Mouse (Mus musculus): ENCODE measurements around the gene Cldn10. TPM values are rescaled to one million over a fixed set of nuclear protein-coding genes. Genes with fewer than 3 reads are reported as not detected.

The Cldn10 gene
- polyA plus RNA-seq, 1 experiment, result not detected

DNA sequence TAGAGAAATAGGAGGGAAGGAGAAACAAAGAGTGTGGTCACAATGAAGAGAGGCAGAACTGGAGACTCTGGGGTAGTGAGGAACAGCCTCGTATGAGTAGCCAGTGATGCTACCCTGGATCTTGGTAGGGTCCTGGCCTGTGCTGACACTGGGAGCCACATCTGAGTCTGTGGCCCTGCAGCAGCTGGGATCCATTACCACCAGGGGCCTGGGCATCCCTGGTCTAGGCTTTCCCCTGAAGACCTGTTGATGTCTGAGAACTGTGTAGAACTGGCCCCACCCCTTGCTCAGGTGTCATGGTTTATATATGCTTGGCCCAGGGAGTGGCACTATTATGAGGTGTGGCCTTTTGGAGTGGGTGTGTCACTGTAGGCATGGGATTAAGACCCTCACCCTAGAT lies 12.2 kb upstream of the Cldn10 start:
- Histone ChIP-seq H3K36me3 (ENCODE audit: control insufficient read depth) (no peaks in the 10 kb centered on the region), H3K4me1 (ENCODE audit: control insufficient read depth) (peaks cover 12% of the 10 kb centered on the region), H3K27me3 (ENCODE audit: control insufficient read depth) (peaks cover 6% of the 10 kb centered on the region), H3K4me3 (replicated peaks) (no peak overlapping the region), H3K9me3 (ENCODE audit: control insufficient read depth, low read length) (no peaks in the 10 kb centered on the region; the same call in 1 of the 2 replicates)
- TF ChIP-seq GATA1 (IDR thresholded peaks at IDR 0.05; ENCODE audit: low read length) (no peak), TAL1 (IDR thresholded peaks at IDR 0.05; ENCODE audit: low read length) (no peak)

DNA sequence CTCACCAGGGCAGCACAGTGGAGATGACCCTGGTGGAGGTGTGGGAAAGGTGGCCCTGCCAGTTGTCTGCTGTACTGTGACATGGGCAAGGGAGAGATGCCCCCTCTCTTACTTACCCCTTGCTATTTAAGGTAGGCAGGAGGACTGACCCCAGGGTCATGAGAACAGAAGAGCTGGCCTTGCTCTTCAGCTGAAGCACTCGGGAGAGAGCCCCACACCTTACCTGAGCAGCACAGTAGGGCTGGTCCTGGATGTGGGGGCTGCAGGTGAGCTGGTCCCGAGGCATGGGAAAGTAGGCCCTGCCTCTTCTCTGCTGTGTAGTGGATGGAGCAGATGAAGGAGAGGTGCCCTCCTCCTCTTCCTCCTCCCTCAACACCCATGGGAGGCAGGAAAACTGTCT lies 11.3 kb upstream of the Cldn10 start:
- peaks cover 7% of the 10 kb centered on the region for H3K27me3 ChIP-seq (ENCODE audit: control insufficient read depth)
- no peaks in the 10 kb centered on the region; the same call in 1 of the 2 replicates for H3K9me3 ChIP-seq (ENCODE audit: control insufficient read depth, low read length)
- H3K36me3 ChIP-seq (ENCODE audit: control insufficient read depth), result no peaks in the 10 kb centered on the region
- no peak overlapping the region for H3K4me3 ChIP-seq (replicated peaks)
- peaks cover 12% of the 10 kb centered on the region for H3K4me1 ChIP-seq (ENCODE audit: control insufficient read depth)
- TF ChIP-seq TAL1 (IDR thresholded peaks at IDR 0.05; ENCODE audit: low read length), result no peak
- no peak for TF ChIP-seq GATA1 (IDR thresholded peaks at IDR 0.05; ENCODE audit: low read length)

DNA sequence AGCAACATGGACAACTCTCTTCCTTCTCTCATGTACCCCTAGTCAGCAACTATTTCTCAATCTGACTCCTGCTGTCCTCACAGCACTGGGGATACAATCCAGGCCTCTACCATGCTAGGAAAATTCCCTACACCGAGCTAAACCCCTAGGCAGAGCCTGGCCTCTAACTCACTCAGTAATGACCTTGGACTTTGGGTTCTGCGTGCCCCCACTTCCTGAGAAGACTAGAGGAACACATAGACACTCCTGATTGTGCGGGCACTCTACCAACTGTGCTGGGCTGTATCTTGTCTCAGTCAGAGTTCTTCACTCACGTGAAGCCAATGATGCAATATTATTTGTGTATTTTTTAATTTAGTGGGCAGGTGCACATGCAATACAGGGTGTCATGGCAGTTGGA lies 10.2 kb upstream of the Cldn10 start:
- Histone ChIP-seq H3K27me3 (ENCODE audit: control insufficient read depth) (peaks cover 15% of the 10 kb centered on the region), H3K4me3 (replicated peaks) (no peak overlapping the region), H3K9me3 (ENCODE audit: control insufficient read depth, low read length) (no peaks in the 10 kb centered on the region; the same call in 1 of the 2 replicates), H3K36me3 (ENCODE audit: control insufficient read depth) (no peaks in the 10 kb centered on the region), H3K4me1 (ENCODE audit: control insufficient read depth) (peaks cover 18% of the 10 kb centered on the region)
- TF ChIP-seq GATA1 (IDR thresholded peaks at IDR 0.05; ENCODE audit: low read length), result no peak
- TF ChIP-seq TAL1 (IDR thresholded peaks at IDR 0.05; ENCODE audit: low read length), result no peak

DNA sequence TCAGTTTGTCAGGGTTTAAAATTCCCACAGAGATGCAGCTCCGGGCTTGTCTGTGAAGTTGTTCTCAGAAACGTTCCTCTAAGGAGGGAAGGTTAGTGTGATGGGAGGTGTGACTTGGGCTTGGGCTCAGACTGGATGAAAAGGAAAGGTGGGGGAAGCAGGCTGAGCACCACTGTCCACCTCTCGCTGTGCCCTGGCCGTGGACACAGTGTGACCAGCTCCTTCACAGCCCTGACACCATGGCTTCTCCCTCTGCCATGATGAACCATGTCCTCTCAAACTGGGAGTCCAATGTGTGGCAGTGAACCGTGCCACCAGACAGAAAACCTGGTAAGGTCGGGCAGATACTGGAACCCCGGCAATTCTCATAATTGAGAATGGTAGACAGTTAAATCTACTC lies 6.1 kb upstream of the Cldn10 start:
- Histone ChIP-seq H3K36me3 (ENCODE audit: control insufficient read depth) (peaks cover 3% of the 10 kb centered on the region; the same call in 1 of the 2 replicates), H3K27me3 (ENCODE audit: control insufficient read depth) (peaks cover 12% of the 10 kb centered on the region), H3K4me3 (replicated peaks) (no peak overlapping the region), H3K4me1 (ENCODE audit: control insufficient read depth) (peaks cover 22% of the 10 kb centered on the region), H3K9me3 (ENCODE audit: control insufficient read depth, low read length) (no peaks in the 10 kb centered on the region)
- TF ChIP-seq TAL1 (IDR thresholded peaks at IDR 0.05; ENCODE audit: low read length), result no peak
- no peak for TF ChIP-seq GATA1 (IDR thresholded peaks at IDR 0.05; ENCODE audit: low read length)

DNA sequence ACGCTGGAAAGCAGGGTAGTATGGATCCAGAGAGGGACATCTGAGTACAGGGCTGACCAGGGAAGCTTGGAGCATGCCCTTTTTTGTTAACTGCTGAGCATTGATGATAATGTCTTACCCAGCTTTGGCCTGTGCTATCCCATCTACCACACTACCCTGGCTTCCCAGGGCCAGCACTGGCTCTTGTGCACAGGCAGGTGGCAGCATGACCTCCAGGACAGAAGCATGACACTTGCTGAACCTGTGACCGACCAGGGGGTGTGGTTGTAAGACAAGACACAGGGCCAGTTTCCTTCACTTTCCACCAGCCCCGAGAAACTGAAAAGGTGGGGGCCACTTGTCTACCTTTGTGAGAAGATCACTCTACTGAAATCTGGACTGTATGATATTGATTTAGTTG lies 5.5 kb upstream of the Cldn10 start:
- H3K4me3 ChIP-seq (replicated peaks), result no peak overlapping the region
- H3K36me3 ChIP-seq (ENCODE audit: control insufficient read depth), result peaks cover 3% of the 10 kb centered on the region; the same call in 1 of the 2 replicates
- no peaks in the 10 kb centered on the region for H3K9me3 ChIP-seq (ENCODE audit: control insufficient read depth, low read length)
- no peak for TF ChIP-seq GATA1 (IDR thresholded peaks at IDR 0.05; ENCODE audit: low read length)
- no peak for TF ChIP-seq TAL1 (IDR thresholded peaks at IDR 0.05; ENCODE audit: low read length)
- peaks cover 26% of the 10 kb centered on the region for H3K4me1 ChIP-seq (ENCODE audit: control insufficient read depth)
- H3K27me3 ChIP-seq (ENCODE audit: control insufficient read depth), result peaks cover 12% of the 10 kb centered on the region

DNA sequence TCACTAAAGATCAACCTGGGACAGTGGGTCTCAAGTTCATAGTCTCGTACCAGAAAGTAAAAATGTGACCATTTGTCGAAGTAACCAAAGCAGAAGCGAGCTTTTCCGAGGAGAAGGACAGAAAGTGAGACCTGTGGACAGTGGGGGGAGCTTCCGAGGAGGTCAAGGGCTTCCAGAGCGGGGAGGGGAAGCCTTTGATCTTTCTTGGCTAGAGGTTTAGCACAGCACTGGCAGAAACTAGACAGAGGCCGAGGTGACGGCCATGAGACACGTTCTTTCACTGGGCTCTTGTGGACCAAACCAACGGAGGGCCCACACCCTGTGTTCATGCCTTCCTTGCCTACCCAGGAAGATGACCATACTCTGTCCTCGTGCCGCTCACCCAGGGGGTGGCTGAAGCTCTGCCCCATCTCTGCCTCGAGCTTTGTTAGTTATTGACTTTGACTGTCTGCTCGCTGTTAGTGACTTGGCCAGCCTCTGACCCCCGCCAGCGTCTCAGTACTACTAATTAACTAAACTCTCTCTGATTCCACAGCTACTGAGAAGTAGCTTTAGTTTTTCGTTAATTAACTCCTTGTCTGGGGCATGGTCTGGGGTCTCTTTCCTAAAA lies 4.3 kb upstream of the Cldn10 start:
- Histone ChIP-seq H3K4me1 (ENCODE audit: control insufficient read depth) (peaks cover 31% of the 10 kb centered on the region), H3K4me3 (replicated peaks) (no peak overlapping the region), H3K9me3 (ENCODE audit: control insufficient read depth, low read length) (no peaks in the 10 kb centered on the region), H3K27me3 (ENCODE audit: control insufficient read depth) (peaks cover 12% of the 10 kb centered on the region), H3K36me3 (ENCODE audit: control insufficient read depth) (peaks cover 3% of the 10 kb centered on the region; the same call in 1 of the 2 replicates)
- no peak for TF ChIP-seq TAL1 (IDR thresholded peaks at IDR 0.05; ENCODE audit: low read length)
- TF ChIP-seq GATA1 (IDR thresholded peaks at IDR 0.05; ENCODE audit: low read length), result no peak

DNA sequence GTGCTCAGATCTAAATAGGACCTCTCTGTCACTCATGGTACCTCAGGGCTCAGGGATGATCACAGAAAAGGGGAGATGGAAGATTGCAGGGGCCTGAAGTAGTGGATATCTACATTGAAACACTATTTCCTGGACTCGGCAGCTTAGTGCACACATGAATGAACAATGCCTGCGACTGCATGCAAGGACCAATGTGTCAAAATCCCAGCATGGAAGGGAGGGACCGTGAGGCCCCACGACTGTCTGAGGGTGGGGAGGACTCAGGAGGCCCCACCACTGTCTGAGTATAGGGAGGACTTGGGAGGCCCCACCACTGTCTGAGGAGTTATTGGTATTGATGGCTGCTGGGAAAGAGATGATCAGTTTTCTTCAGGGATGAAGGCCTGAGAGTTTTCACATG lies 2.5 kb downstream of the Cldn10 start:
- peaks cover 64% of the 10 kb centered on the region for H3K4me1 ChIP-seq (ENCODE audit: control insufficient read depth)
- H3K4me3 ChIP-seq (replicated peaks), result no peak overlapping the region
- TF ChIP-seq GATA1 (IDR thresholded peaks at IDR 0.05; ENCODE audit: low read length), result no peak
- TF ChIP-seq TAL1 (IDR thresholded peaks at IDR 0.05; ENCODE audit: low read length), result no peak

DNA sequence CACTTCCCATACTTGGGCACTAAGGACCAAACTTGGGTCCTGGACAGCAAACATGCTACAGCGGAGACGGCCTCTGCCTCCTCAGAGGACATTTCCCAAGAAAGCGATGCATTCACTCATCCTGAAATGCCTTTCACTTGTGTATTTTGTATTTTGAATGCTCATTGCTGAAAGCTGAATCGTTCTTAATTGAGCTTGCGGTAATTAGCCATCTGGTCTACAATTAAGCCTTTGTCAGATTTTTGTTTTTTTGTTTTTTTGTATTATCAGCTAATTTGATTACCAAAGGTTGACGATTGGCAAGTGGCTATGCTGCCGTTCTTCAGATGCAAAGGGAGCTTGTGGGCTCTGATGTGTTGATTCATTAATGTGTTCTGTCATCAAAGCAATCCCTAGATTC lies 5.2 kb downstream of the Cldn10 start:
- TF ChIP-seq TAL1 (IDR thresholded peaks at IDR 0.05; ENCODE audit: low read length), result no peak
- TF ChIP-seq GATA1 (IDR thresholded peaks at IDR 0.05; ENCODE audit: low read length), result no peak
- Histone ChIP-seq H3K4me1 (ENCODE audit: control insufficient read depth) (peaks cover 80% of the 10 kb centered on the region), H3K9me3 (ENCODE audit: control insufficient read depth, low read length) (peaks cover 2% of the 10 kb centered on the region; the same call in 1 of the 2 replicates), H3K27me3 (ENCODE audit: control insufficient read depth) (no peaks in the 10 kb centered on the region), H3K4me3 (replicated peaks) (no peak overlapping the region), H3K36me3 (ENCODE audit: control insufficient read depth) (peaks cover 14% of the 10 kb centered on the region)

More for the DNA sequence above, 2.5 kb downstream of the Cldn10 start:
- peaks cover 14% of the 10 kb centered on the region for H3K36me3 ChIP-seq (ENCODE audit: control insufficient read depth)
- H3K27me3 ChIP-seq (ENCODE audit: control insufficient read depth), result no peaks in the 10 kb centered on the region
- H3K9me3 ChIP-seq (ENCODE audit: control insufficient read depth, low read length), result peaks cover 2% of the 10 kb centered on the region; the same call in 1 of the 2 replicates

DNA sequence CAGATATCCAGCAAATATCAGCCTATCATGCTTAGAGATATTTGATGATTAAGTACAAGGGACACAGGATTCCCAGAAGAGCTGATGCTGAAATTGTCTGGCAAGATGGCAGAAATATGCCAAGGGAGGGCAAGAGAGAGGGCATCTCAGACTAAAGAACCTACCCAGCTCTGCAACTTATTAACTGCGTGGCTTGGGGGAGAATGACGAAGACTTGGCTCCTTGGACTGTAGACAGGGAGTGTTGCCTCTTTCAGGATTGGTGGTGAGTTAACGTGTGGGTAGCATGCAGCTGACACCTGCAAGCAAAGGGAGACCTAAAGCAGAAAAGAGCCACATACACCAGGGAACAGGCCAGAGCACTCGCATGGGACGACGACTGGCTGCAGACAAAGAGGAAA lies 5.7 kb downstream of the Cldn10 start:
- TF ChIP-seq TAL1 (IDR thresholded peaks at IDR 0.05; ENCODE audit: low read length) (no peak), GATA1 (IDR thresholded peaks at IDR 0.05; ENCODE audit: low read length) (no peak)
- Histone ChIP-seq H3K9me3 (ENCODE audit: control insufficient read depth, low read length) (peaks cover 2% of the 10 kb centered on the region; the same call in 1 of the 2 replicates), H3K4me1 (ENCODE audit: control insufficient read depth) (peaks cover 82% of the 10 kb centered on the region), H3K27me3 (ENCODE audit: control insufficient read depth) (no peaks in the 10 kb centered on the region), H3K4me3 (replicated peaks) (no peak overlapping the region), H3K36me3 (ENCODE audit: control insufficient read depth) (peaks cover 14% of the 10 kb centered on the region)

All from erythroblast, embryonic 14.5 days (primary cell).